Mouse (Mus musculus) MEL (cell line): Measurements from ENCODE around the gene Palmd. TPM values are rescaled to one million over a fixed set of nuclear protein-coding genes. Genes with fewer than 3 reads are reported as not detected.

Source experiments
- DNase-seq: peaks from one replicate; pipeline ENCODE4 v3.0.0; 2011; ENCODE audit warnings: low read depth, low spot score
- H3K27ac ChIP-seq: 2 replicates; pipeline ENCODE4 v1.5.1; 2012; ENCODE audit warnings: low read depth, mild to moderate bottlenecking, control low read depth, low read length, moderate library complexity; ENCODE audit not compliant: control insufficient read depth
- H3K27me3 ChIP-seq, 2 experiments: fragments of 150-350 bp in 1 of 2; sonication (generic) in 1 of 2; 2 replicates each; pipeline ENCODE4 v1.6.1; 2012; ENCODE audit warnings: low read length in 2 of 2, mild to moderate bottlenecking in 2 of 2, improper control_type of control experiment in 1 of 2, moderate library complexity in 1 of 2; ENCODE audit not compliant: insufficient read depth in 2 of 2, control insufficient read depth in 1 of 2
- H3K36me3 ChIP-seq, 2 experiments: 2 replicates each; pipeline ENCODE4 v1.6.1; 2012 to 2014; ENCODE audit warnings: low read length in 2 of 2, improper control_type of control experiment in 1 of 2, inconsistent platforms in 1 of 2, mild to moderate bottlenecking in 1 of 2; ENCODE audit not compliant: insufficient read depth in 2 of 2, control insufficient read depth in 1 of 2
- H3K4me1 ChIP-seq, 2 experiments: fragments of 150-350 bp in 1 of 2; sonication (generic) in 1 of 2; 2 replicates each; pipeline ENCODE4 v1.6.1; 2012; ENCODE audit warnings: low read length in 2 of 2, improper control_type of control experiment in 1 of 2, mild to moderate bottlenecking in 1 of 2; ENCODE audit not compliant: insufficient read depth in 2 of 2, control insufficient read depth in 1 of 2
- H3K4me3 ChIP-seq, 2 experiments: fragments of 150-350 bp in 1 of 2; sonication (generic) in 1 of 2; 2 replicates each; pipeline ENCODE4 v1.5.1; 2012; ENCODE audit warnings: low read depth in 2 of 2, low read length in 2 of 2, mild to moderate bottlenecking in 2 of 2, moderate library complexity in 2 of 2, control low read depth in 1 of 2, improper control_type of control experiment in 1 of 2; ENCODE audit not compliant: control insufficient read depth in 1 of 2, insufficient read depth in 1 of 2
- H3K79me2 ChIP-seq: 2 replicates; pipeline ENCODE4 v1.6.1; 2012; ENCODE audit warnings: mild to moderate bottlenecking, low read length, moderate library complexity; ENCODE audit not compliant: control insufficient read depth, poor library complexity, insufficient read depth
- H3K9ac ChIP-seq: 2 replicates; pipeline ENCODE4 v1.6.1; 2012; ENCODE audit warnings: low read depth, mild to moderate bottlenecking, control low read depth, low read length, moderate library complexity; ENCODE audit not compliant: control insufficient read depth, poor library complexity, severe bottlenecking
- H3K9me3 ChIP-seq: fragments of 150-350 bp; sonication (generic); replicated peaks from 2 replicates; pipeline ENCODE4 v1.6.1; 2012; ENCODE audit warnings: mild to moderate bottlenecking, low read length, improper control_type of control experiment, moderate library complexity; ENCODE audit not compliant: insufficient read depth
- BHLHE40 ChIP-seq: IDR thresholded peaks from 2 replicates; pipeline ENCODE4 v1.6.1; 2012; ENCODE audit warnings: low read depth, mild to moderate bottlenecking, inconsistent platforms, low read length, improper control_type of control experiment, borderline replicate concordance
- CHD1 ChIP-seq: IDR thresholded peaks from 2 replicates; pipeline ENCODE4 v1.6.1; 2012; ENCODE audit warnings: low read depth, mild to moderate bottlenecking, inconsistent platforms, low read length, improper control_type of control experiment
- CHD2 ChIP-seq: IDR thresholded peaks from 2 replicates; pipeline ENCODE4 v1.6.1; 2011; ENCODE audit warnings: low read length, improper control_type of control experiment
- E2F4 ChIP-seq: IDR thresholded peaks from 2 replicates; pipeline ENCODE4 v1.6.1; 2011; ENCODE audit warnings: low read depth, low read length, improper control_type of control experiment, borderline replicate concordance
- ETS1 ChIP-seq: IDR thresholded peaks from 2 replicates; pipeline ENCODE4 v1.6.1; 2012; ENCODE audit warnings: low read depth, mild to moderate bottlenecking, inconsistent platforms, low read length, improper control_type of control experiment, moderate library complexity
- GABPA ChIP-seq: IDR thresholded peaks from 2 replicates; pipeline ENCODE4 v1.6.1; 2012; ENCODE audit warnings: low read depth, mild to moderate bottlenecking, inconsistent platforms, low read length, improper control_type of control experiment, moderate library complexity
- GATA1 ChIP-seq: IDR thresholded peaks from 2 replicates; pipeline ENCODE4 v1.6.1; 2011; ENCODE audit warnings: low read depth, low read length, improper control_type of control experiment
- HCFC1 ChIP-seq: IDR thresholded peaks from 2 replicates; pipeline ENCODE4 v1.6.1; 2012; ENCODE audit warnings: low read depth, mild to moderate bottlenecking, inconsistent platforms, low read length, improper control_type of control experiment, moderate library complexity
- JUND ChIP-seq: IDR thresholded peaks from 2 replicates; pipeline ENCODE4 v1.6.1; 2011; ENCODE audit warnings: low read depth, mild to moderate bottlenecking, improper control_type of control experiment, low read length
- MAFK ChIP-seq: IDR thresholded peaks from 2 replicates; pipeline ENCODE4 v1.6.1; 2011; ENCODE audit warnings: low read depth, mild to moderate bottlenecking, low read length, improper control_type of control experiment, borderline replicate concordance
- MAX ChIP-seq: IDR thresholded peaks from 2 replicates; pipeline ENCODE4 v1.6.1; 2011; ENCODE audit warnings: low read length, improper control_type of control experiment
- MAZ ChIP-seq: IDR thresholded peaks from 2 replicates; pipeline ENCODE4 v1.6.1; 2012; ENCODE audit warnings: low read depth, mild to moderate bottlenecking, inconsistent platforms, low read length, improper control_type of control experiment
- MXI1 ChIP-seq: IDR thresholded peaks from 2 replicates; pipeline ENCODE4 v1.6.1; 2011; ENCODE audit warnings: mild to moderate bottlenecking, low read depth, low read length, improper control_type of control experiment
- MYB ChIP-seq: IDR thresholded peaks from 2 replicates; pipeline ENCODE4 v1.6.1; 2011; ENCODE audit warnings: mild to moderate bottlenecking, low read depth, low read length, improper control_type of control experiment
- MYC ChIP-seq: IDR thresholded peaks from 2 replicates; pipeline ENCODE4 v1.6.1; 2011; ENCODE audit warnings: low read depth, mild to moderate bottlenecking, low read length, improper control_type of control experiment, moderate library complexity
- NRF1 ChIP-seq: IDR thresholded peaks from 2 replicates; pipeline ENCODE4 v1.6.1; 2014; ENCODE audit warnings: low read depth, mild to moderate bottlenecking, inconsistent platforms, low read length, improper control_type of control experiment, moderate library complexity; ENCODE audit not compliant: poor library complexity, insufficient read depth, severe bottlenecking
- POLR2A ChIP-seq, 2 experiments: IDR thresholded peaks; 2 replicates each; pipeline ENCODE4 v1.6.1; 2011 to 2012; ENCODE audit warnings: low read length in 2 of 2, mild to moderate bottlenecking in 2 of 2, control low read depth in 1 of 2, improper control_type of control experiment in 1 of 2, low read depth in 1 of 2, moderate library complexity in 1 of 2; ENCODE audit not compliant: control insufficient read depth in 1 of 2, insufficient read depth in 1 of 2, poor library complexity in 1 of 2
- POLR2AphosphoS5 ChIP-seq: IDR thresholded peaks from 2 replicates; pipeline ENCODE4 v1.6.1; 2012; ENCODE audit warnings: low read depth, borderline replicate concordance, mild to moderate bottlenecking, inconsistent platforms, low read length, moderate library complexity, mixed read lengths
- RCOR1 ChIP-seq: IDR thresholded peaks from 2 replicates; pipeline ENCODE4 v1.6.1; 2012; ENCODE audit warnings: low read depth, mild to moderate bottlenecking, inconsistent platforms, low read length, improper control_type of control experiment
- TCF12 ChIP-seq: IDR thresholded peaks from 2 replicates; pipeline ENCODE4 v1.6.1; 2014; ENCODE audit warnings: low read depth, mild to moderate bottlenecking, inconsistent platforms, low read length, improper control_type of control experiment, moderate library complexity
- UBTF ChIP-seq: IDR thresholded peaks from 2 replicates; pipeline ENCODE4 v1.6.1; 2012; ENCODE audit warnings: low read depth, mild to moderate bottlenecking, inconsistent platforms, low read length, improper control_type of control experiment, moderate library complexity, borderline replicate concordance; ENCODE audit not compliant: insufficient read depth
- USF2 ChIP-seq, 2 experiments: IDR thresholded peaks; 2 replicates each; pipeline ENCODE4 v1.6.1; 2011 to 2012; ENCODE audit warnings: improper control_type of control experiment in 2 of 2, low read length in 2 of 2, borderline replicate concordance in 1 of 2, inconsistent platforms in 1 of 2, low read depth in 1 of 2, mild to moderate bottlenecking in 1 of 2; ENCODE audit not compliant: insufficient read depth in 1 of 2
- ZC3H11A ChIP-seq: IDR thresholded peaks from 2 replicates; pipeline ENCODE4 v1.6.1; 2012; ENCODE audit warnings: low read depth, mild to moderate bottlenecking, inconsistent platforms, low read length, improper control_type of control experiment
- ZKSCAN1 ChIP-seq: IDR thresholded peaks from 2 replicates; pipeline ENCODE4 v1.6.1; 2012; ENCODE audit warnings: low read depth, mild to moderate bottlenecking, inconsistent platforms, low read length, improper control_type of control experiment, moderate library complexity
- polyA plus RNA-seq, 2 experiments: library from polyadenylated mRNA; stranded (reverse) in 1 of 2; unstranded in 1 of 2; fragments of >175 nt in 1 of 2; fragments of >200 nt in 1 of 2; gene quantifications; 2 replicates each; pipeline versions ENCODE4 v1.2.1 to v1.2.4; 2012; ENCODE audit warnings: low replicate concordance in 2 of 2, low read depth in 1 of 2; ENCODE audit not compliant: insufficient read length in 2 of 2, insufficient read depth in 1 of 2, missing spikeins in 1 of 2
- total RNA-seq: library from RNA; depleted of rRNA; stranded (reverse); fragments of 300-350 nt; gene quantifications from 2 replicates; pipeline ENCODE4 v1.2.3, GENCODE M21; 2012

Gene Palmd
- total and polyA plus RNA-seq, 3 experiments: 0.08 TPM; not detected in 2

DNA sequence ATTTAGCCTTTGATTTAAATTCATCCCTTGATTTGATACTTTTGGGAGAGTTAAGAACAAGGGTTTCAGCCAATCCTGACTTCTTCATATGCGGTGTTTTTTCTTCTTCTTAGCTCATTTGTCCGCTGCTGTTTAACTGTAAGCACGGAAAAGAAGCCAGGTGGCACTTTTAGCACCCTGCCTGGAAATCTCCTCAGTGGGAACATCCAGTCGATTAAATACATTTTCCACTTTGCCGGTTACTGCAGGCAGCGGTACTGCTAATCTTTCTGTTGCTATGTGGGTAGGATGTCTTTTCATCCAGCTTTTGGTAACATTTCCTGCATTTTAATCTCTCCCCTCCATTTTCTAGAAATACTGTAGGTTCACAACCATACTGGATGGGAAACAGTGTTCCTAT lies 38.6 kb upstream of the Palmd start:
- Histone ChIP-seq H3K79me2 (no peaks in the 10 kb centered on the region), H3K36me3 (no peaks in the 10 kb centered on the region), H3K4me3 (no peak overlapping the region), H3K27ac (no peak overlapping the region), H3K27me3 (no peaks in the 10 kb centered on the region), H3K4me1 (no peaks in the 10 kb centered on the region), H3K9me3 (no peaks in the 10 kb centered on the region), H3K9ac (no peak overlapping the region)
- no peak for DNase-seq
- TF ChIP-seq ETS1 (no peak), E2F4 (no peak), MAX (no peak), JUND (no peak), TCF12 (no peak), USF2 (IDR thresholded peaks at IDR 0.05; ENCODE audit: borderline replicate concordance in 1 of 2, insufficient read depth in 1 of 2, low read depth in 1 of 2, low read length in 2 of 2) (no peak), CHD1 (no peak)

GRCm38 (mm10) chr3:117006636-117007035 lies 37.8 kb upstream of the Palmd start:
- Histone ChIP-seq H3K36me3 (no peaks in the 10 kb centered on the region), H3K9me3 (no peaks in the 10 kb centered on the region), H3K27ac (no peak overlapping the region), H3K79me2 (no peaks in the 10 kb centered on the region), H3K4me1 (no peaks in the 10 kb centered on the region), H3K27me3 (no peaks in the 10 kb centered on the region; a peak in 1 of 4 replicates), H3K4me3 (no peak overlapping the region), H3K9ac (no peak overlapping the region)
- TF ChIP-seq CHD2 (no peak), ZKSCAN1 (no peak), POLR2A (IDR thresholded peaks at IDR 0.05; ENCODE audit: control insufficient read depth in 1 of 2, insufficient read depth in 1 of 2, low read depth in 1 of 2, low read length in 2 of 2, poor library complexity in 1 of 2) (no peak), TCF12 (no peak), HCFC1 (no peak), MXI1 (no peak), MYC (no peak), POLR2AphosphoS5 (no peak), MAZ (no peak), UBTF (no peak), GATA1 (no peak), MYB (no peak), MAFK (no peak), E2F4 (no peak), RCOR1 (no peak), BHLHE40 (no peak), ZC3H11A (no peak), NRF1 (no peak), MAX (no peak), GABPA (no peak)
- DNase-seq: no peak
